Mouse (Mus musculus): Measurements from ENCODE around the gene Cavin1.

- no peak for TF ChIP-seq POLR2A (IDR thresholded peaks at IDR 0.05; ENCODE audit: low read depth, low read length)
- TF ChIP-seq CTCF (IDR thresholded peaks at IDR 0.05; ENCODE audit: extremely low read depth, insufficient read depth, insufficient read length, insufficient replicate concordance) = no peak
Observed at GRCm38 (mm10) chr11:101011641-101012040, 41.0 kb upstream of the Cavin1 start.

Data from spleen, adult 2 months (tissue).